Mouse (Mus musculus) heart, embryonic 11.5 days (tissue): ENCODE data around the gene Cdh4. TPM values are rescaled to one million over a fixed set of nuclear protein-coding genes. Genes with fewer than 3 reads are reported as not detected.
A peak's percentile ranks its signal among the peaks of the same experiment; 100 is the strongest.

ENCODE experiments used
- ATAC-seq: fragments of 200-750 bp; cut with Nextera tagmentation; replicated peaks from 2 replicates; pipeline ENCODE4 v1.8.0; 2017; ENCODE audit warnings: moderate library complexity; ENCODE audit not compliant: insufficient number of reproducible peaks, low FRiP score, low TSS enrichment
- H3K27ac ChIP-seq: fragments of 300-500 bp; sonication (generic); 2 replicates; pipeline ENCODE4 v1.5.1; 2014; ENCODE audit warnings: mild to moderate bottlenecking, low read depth, low read length
- H3K27me3 ChIP-seq: fragments of 300-500 bp; sonication (generic); 2 replicates; pipeline ENCODE4 v1.6.1; 2014; ENCODE audit warnings: mild to moderate bottlenecking, low read length, mixed read lengths; ENCODE audit not compliant: control insufficient read depth, insufficient read depth
- H3K36me3 ChIP-seq: fragments of 300-500 bp; sonication (generic); 2 replicates; pipeline ENCODE4 v1.6.1; 2014; ENCODE audit warnings: mild to moderate bottlenecking, low read length, moderate library complexity, mixed read lengths; ENCODE audit not compliant: control insufficient read depth, insufficient read depth
- H3K4me1 ChIP-seq: fragments of 300-500 bp; sonication (generic); 2 replicates; pipeline ENCODE4 v1.6.1; 2014; ENCODE audit warnings: low read length; ENCODE audit not compliant: control insufficient read depth, insufficient read depth
- H3K4me2 ChIP-seq: fragments of 300-500 bp; sonication (generic); 2 replicates; pipeline ENCODE4 v1.6.1; 2014; ENCODE audit warnings: mild to moderate bottlenecking, moderate library complexity
- H3K4me3 ChIP-seq: fragments of 300-500 bp; sonication (generic); 2 replicates; pipeline ENCODE4 v1.5.1; 2014; ENCODE audit warnings: low read depth, low read length
- H3K9ac ChIP-seq: fragments of 300-500 bp; sonication (generic); 2 replicates; pipeline ENCODE4 v1.6.1; 2014; ENCODE audit warnings: mild to moderate bottlenecking, low read depth, low read length, moderate library complexity
- H3K9me3 ChIP-seq: fragments of 300-500 bp; sonication (generic); replicated peaks from 2 replicates; pipeline ENCODE4 v1.6.1; 2016; ENCODE audit warnings: low read length; ENCODE audit not compliant: control insufficient read depth
- WGBS: fragments of 180-500 bp; shearing (Covaris S2); extraction: QIAGEN DNeasy Blood & Tissue Kit; methylation state at CpG from one replicate; pipeline ENCODE4 v1.1.7; 2014; ENCODE audit not compliant: insufficient replicate concordance; 5-methylcytosine and 5-hydroxymethylcytosine counted together
- polyA plus RNA-seq: library from polyadenylated mRNA; unstranded; fragments of >200 nt; fragmentation: Nextera tagmentation; extraction: Ambion mirVana; gene quantifications from 2 replicates; pipeline ENCODE4 v1.2.1, GENCODE M21; 2014

The Cdh4 gene
- polyA plus RNA-seq, 1 experiment from 2014 or later, result 0.56 TPM

GRCm38 (mm10) chr2:179795452-179795851 is 353.2 kb downstream of the Cdh4 start:
- Histone ChIP-seq H3K9ac (no peak overlapping the region), H3K27ac (no peak overlapping the region), H3K4me1 (peaks cover 21% of the 10 kb centered on the region), H3K4me2 (no peak overlapping the region), H3K4me3 (no peak overlapping the region), H3K27me3 (no peaks in the 10 kb centered on the region), H3K9me3 (no peaks in the 10 kb centered on the region), H3K36me3 (no peaks in the 10 kb centered on the region)
- no peak for ATAC-seq
- WGBS, result 84% methylated on average over 12 of the region's 12 CpGs

GRCm38 (mm10) chr2:179799906-179800532 is 357.8 kb downstream of the Cdh4 start:
- no peak overlapping the region for H3K4me2 ChIP-seq
- H3K4me3 ChIP-seq, result no peak overlapping the region
- 86% methylated on average over 19 of the region's 19 CpGs for WGBS
- peaks cover 16% of the 10 kb centered on the region for H3K4me1 ChIP-seq
- H3K36me3 ChIP-seq, result no peaks in the 10 kb centered on the region
- no peaks in the 10 kb centered on the region for H3K9me3 ChIP-seq
- H3K27me3 ChIP-seq, result no peaks in the 10 kb centered on the region
- H3K9ac ChIP-seq, result no peak overlapping the region
- ATAC-seq, result 0 out of 2 replicates have a peak, but pooled peaks have one; percentile 31
- H3K27ac ChIP-seq, result no peak overlapping the region

GRCm38 (mm10) chr2:179801042-179801441 is 358.8 kb downstream of the Cdh4 start:
- no peak for ATAC-seq
- no peak overlapping the region for H3K4me3 ChIP-seq
- 48% methylated on average over 7 of the region's 7 CpGs for WGBS
- H3K4me1 ChIP-seq, result peaks cover 16% of the 10 kb centered on the region
- no peaks in the 10 kb centered on the region for H3K9me3 ChIP-seq
- peak overlapping the region; percentile 22; the same call in 1 of the 2 replicates for H3K27ac ChIP-seq
- no peak overlapping the region for H3K4me2 ChIP-seq
- no peaks in the 10 kb centered on the region for H3K27me3 ChIP-seq
- H3K9ac ChIP-seq, result no peak overlapping the region
- no peaks in the 10 kb centered on the region for H3K36me3 ChIP-seq

- peaks cover 16% of the 10 kb centered on the region for H3K4me1 ChIP-seq
- ATAC-seq, result no peak
- 85% methylated on average over 1 of the region's 1 CpGs for WGBS
Measured at GRCm38 (mm10) chr2:179802411-179802810, 360.2 kb downstream of the Cdh4 start.

GRCm38 (mm10) chr2:179811086-179811485 is 368.9 kb downstream of the Cdh4 start:
- H3K4me1 ChIP-seq, result no peaks in the 10 kb centered on the region
- no peak overlapping the region for H3K4me3 ChIP-seq
- H3K9ac ChIP-seq, result no peak overlapping the region
- no peaks in the 10 kb centered on the region for H3K36me3 ChIP-seq
- no peak for ATAC-seq
- H3K27ac ChIP-seq, result no peak overlapping the region
- no peaks in the 10 kb centered on the region for H3K27me3 ChIP-seq
- no peak overlapping the region for H3K4me2 ChIP-seq
- H3K9me3 ChIP-seq, result no peaks in the 10 kb centered on the region
- 79% methylated on average over 5 of the region's 5 CpGs for WGBS

More at GRCm38 (mm10) chr2:179802411-179802810, 360.2 kb downstream of the Cdh4 start:
- H3K36me3 ChIP-seq, result no peaks in the 10 kb centered on the region
- no peak overlapping the region for H3K4me3 ChIP-seq
- no peak overlapping the region for H3K4me2 ChIP-seq
- H3K27ac ChIP-seq, result no peak overlapping the region
- no peak overlapping the region for H3K9ac ChIP-seq
- no peaks in the 10 kb centered on the region for H3K27me3 ChIP-seq
- H3K9me3 ChIP-seq, result no peaks in the 10 kb centered on the region

- WGBS, result 60% methylated on average over 11 of the region's 11 CpGs
- H3K4me2 ChIP-seq, result no peak overlapping the region
- H3K27me3 ChIP-seq, result no peaks in the 10 kb centered on the region
- no peaks in the 10 kb centered on the region for H3K36me3 ChIP-seq
- no peak overlapping the region for H3K9ac ChIP-seq
- no peak for ATAC-seq
- no peak overlapping the region for H3K4me3 ChIP-seq
- H3K4me1 ChIP-seq, result no peaks in the 10 kb centered on the region
- no peak overlapping the region for H3K27ac ChIP-seq
- H3K9me3 ChIP-seq, result no peaks in the 10 kb centered on the region
Measured at GRCm38 (mm10) chr2:179813035-179813827, 371.0 kb downstream of the Cdh4 start.

GRCm38 (mm10) chr2:179824776-179825326 is 382.6 kb downstream of the Cdh4 start:
- H3K27ac ChIP-seq, result no peak overlapping the region
- WGBS, result 47% methylated on average over 18 of the region's 18 CpGs
- no peaks in the 10 kb centered on the region for H3K4me1 ChIP-seq
- no peaks in the 10 kb centered on the region for H3K27me3 ChIP-seq
- H3K36me3 ChIP-seq, result no peaks in the 10 kb centered on the region
- no peak overlapping the region for H3K4me3 ChIP-seq
- no peak for ATAC-seq
- no peak overlapping the region for H3K4me2 ChIP-seq
- no peak overlapping the region for H3K9ac ChIP-seq
- H3K9me3 ChIP-seq, result no peaks in the 10 kb centered on the region

GRCm38 (mm10) chr2:179828968-179829367 is 386.7 kb downstream of the Cdh4 start:
- Histone ChIP-seq H3K36me3 (no peaks in the 10 kb centered on the region), H3K9me3 (no peaks in the 10 kb centered on the region), H3K4me1 (no peaks in the 10 kb centered on the region), H3K9ac (no peak overlapping the region), H3K4me3 (no peak overlapping the region), H3K27me3 (no peaks in the 10 kb centered on the region), H3K4me2 (no peak overlapping the region), H3K27ac (no peak overlapping the region)
- WGBS, result 82% methylated on average over 6 of the region's 6 CpGs
- no peak for ATAC-seq
